Mouse (Mus musculus): Measurements from ENCODE around the gene Btrc. TPM values are rescaled to one million over a fixed set of nuclear protein-coding genes. Genes with fewer than 3 reads are reported as not detected.

The Btrc gene
- polyA plus RNA-seq, 1 experiment from 2014 or later: 58.8 TPM

DNA sequence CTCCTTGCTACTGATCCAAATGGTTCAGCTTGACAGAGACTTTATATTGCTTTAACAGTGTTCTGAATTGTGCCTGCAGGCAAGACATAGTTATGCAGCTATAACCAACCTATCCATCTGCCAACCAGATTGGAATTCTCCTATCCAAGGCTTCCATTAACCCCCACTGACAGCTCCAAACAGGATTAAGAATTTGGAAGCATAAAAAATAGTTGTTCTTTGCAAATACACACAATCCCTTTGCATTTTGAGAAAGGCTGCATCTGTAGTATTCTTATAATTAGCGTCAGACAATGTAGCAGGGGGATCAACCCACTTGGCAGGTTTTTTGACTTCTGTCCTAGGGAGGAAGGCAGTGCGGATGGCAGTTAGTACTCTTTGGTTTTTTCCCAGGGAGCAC lies 83.7 kb downstream of the Btrc start:
- Histone ChIP-seq H3K9ac (ENCODE audit: low read length) (no peak overlapping the region), H3K4me3 (ENCODE audit: low read depth, low read length) (no peak overlapping the region), H3K4me1 (replicated peaks; ENCODE audit: control insufficient read depth, insufficient read depth, low read length) (peaks cover 3% of the 10 kb centered on the region; the same call in 1 of the 2 replicates), H3K9me3 (ENCODE audit: control insufficient read depth, low read length) (no peaks in the 10 kb centered on the region), H3K27ac (ENCODE audit: low read depth, low read length) (no peak overlapping the region), H3K4me2 (ENCODE audit: low read depth, low read length, severe bottlenecking) (no peak overlapping the region), H3K27me3 (ENCODE audit: control insufficient read depth, insufficient read depth, low read length) (no peaks in the 10 kb centered on the region), H3K36me3 (ENCODE audit: control insufficient read depth, insufficient read depth, low read length) (no peaks in the 10 kb centered on the region)
- WGBS: 75% methylated on average over 2 of the region's 2 CpGs
- DNase-seq (ENCODE audit: low spot score) (no peak), ATAC-seq (replicated peaks; ENCODE audit: low FRiP score) (no peak)

DNA sequence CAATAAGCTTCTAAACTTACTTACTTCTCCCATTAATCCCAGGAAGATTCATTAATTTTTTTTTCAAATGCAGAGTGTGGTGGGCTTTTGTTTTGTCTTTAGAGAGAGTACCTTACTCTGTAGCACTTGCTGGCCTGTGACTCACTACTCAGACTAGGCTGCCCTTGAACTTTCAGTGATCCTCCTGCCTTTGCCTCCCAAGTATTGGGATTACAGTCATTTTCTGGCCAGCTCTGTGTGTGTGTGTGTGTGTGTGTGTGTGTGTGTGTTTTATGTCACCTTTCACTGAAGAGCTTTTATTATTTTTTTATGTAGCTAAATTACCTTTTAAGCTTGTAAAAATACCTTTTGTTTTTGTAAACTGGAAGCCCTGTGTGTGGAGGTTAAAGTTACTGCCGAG lies 84.4 kb downstream of the Btrc start:
- Histone ChIP-seq H3K27ac (ENCODE audit: low read depth, low read length) (no peak overlapping the region), H3K4me1 (replicated peaks; ENCODE audit: control insufficient read depth, insufficient read depth, low read length) (peaks cover 3% of the 10 kb centered on the region; the same call in 1 of the 2 replicates), H3K27me3 (ENCODE audit: control insufficient read depth, insufficient read depth, low read length) (no peaks in the 10 kb centered on the region), H3K9me3 (ENCODE audit: control insufficient read depth, low read length) (no peaks in the 10 kb centered on the region), H3K9ac (ENCODE audit: low read length) (no peak overlapping the region), H3K4me3 (ENCODE audit: low read depth, low read length) (no peak overlapping the region), H3K36me3 (ENCODE audit: control insufficient read depth, insufficient read depth, low read length) (no peaks in the 10 kb centered on the region), H3K4me2 (ENCODE audit: low read depth, low read length, severe bottlenecking) (no peak overlapping the region)
- ATAC-seq (replicated peaks; ENCODE audit: low FRiP score) (no peak), DNase-seq (ENCODE audit: low spot score) (no peak)
- 85% methylated on average over 1 of the region's 1 CpGs for WGBS

DNA sequence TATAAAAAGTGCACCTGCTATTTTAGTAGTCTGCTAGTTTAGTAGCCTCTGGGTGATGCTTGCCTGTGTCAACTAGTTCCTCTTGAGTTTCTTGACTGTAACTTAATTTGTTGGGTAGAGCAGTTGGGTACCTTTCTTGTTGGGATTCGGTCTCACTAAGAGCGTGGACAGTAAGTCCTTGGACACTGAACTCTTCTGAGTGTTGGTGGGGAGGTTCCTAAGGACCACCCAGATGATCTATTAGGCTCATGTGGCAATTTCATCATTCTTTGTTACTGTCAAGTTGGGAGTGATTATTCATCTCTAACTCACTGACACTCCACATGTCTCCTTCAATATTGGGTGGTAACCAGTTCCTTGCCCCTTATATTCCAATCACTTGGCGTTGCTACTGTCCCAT lies 90.9 kb downstream of the Btrc start:
- Histone ChIP-seq H3K4me3 (ENCODE audit: low read depth, low read length) (no peak overlapping the region), H3K36me3 (ENCODE audit: control insufficient read depth, insufficient read depth, low read length) (no peaks in the 10 kb centered on the region), H3K4me1 (replicated peaks; ENCODE audit: control insufficient read depth, insufficient read depth, low read length) (peaks cover 6% of the 10 kb centered on the region; the same call in 1 of the 2 replicates), H3K27ac (ENCODE audit: low read depth, low read length) (no peak overlapping the region), H3K9ac (ENCODE audit: low read length) (no peak overlapping the region), H3K4me2 (ENCODE audit: low read depth, low read length, severe bottlenecking) (no peak overlapping the region), H3K9me3 (ENCODE audit: control insufficient read depth, low read length) (no peaks in the 10 kb centered on the region), H3K27me3 (ENCODE audit: control insufficient read depth, insufficient read depth, low read length) (peaks cover 11% of the 10 kb centered on the region)
- no peak for ATAC-seq (replicated peaks; ENCODE audit: low FRiP score)
- DNase-seq (ENCODE audit: low spot score): no peak
- 97% methylated on average over 3 of the region's 3 CpGs for WGBS

DNA sequence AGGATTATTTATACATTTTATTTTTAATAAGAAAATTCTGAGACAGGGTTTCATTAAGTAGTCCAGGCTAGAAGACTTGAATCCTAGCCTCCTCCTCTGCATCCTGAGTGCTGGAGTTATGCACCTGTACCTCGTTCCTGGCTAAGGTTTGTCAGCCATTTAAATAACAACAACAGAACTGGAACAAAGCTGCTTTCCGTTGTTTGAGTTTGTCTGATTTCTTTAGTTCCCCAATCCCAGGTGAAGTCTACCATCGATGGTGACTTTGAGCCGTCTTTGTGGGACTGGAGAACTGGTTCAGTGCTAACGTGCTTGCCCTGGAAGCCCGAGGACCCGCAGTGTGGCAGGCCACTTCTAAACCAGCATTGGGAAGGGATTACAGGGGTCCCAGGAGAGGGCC lies 93.4 kb downstream of the Btrc start:
- 86% methylated on average over 7 of the region's 7 CpGs for WGBS
- Histone ChIP-seq H3K4me3 (ENCODE audit: low read depth, low read length) (no peak overlapping the region), H3K27me3 (ENCODE audit: control insufficient read depth, insufficient read depth, low read length) (peaks cover 18% of the 10 kb centered on the region), H3K36me3 (ENCODE audit: control insufficient read depth, insufficient read depth, low read length) (no peaks in the 10 kb centered on the region), H3K27ac (ENCODE audit: low read depth, low read length) (no peak overlapping the region), H3K9me3 (ENCODE audit: control insufficient read depth, low read length) (no peaks in the 10 kb centered on the region), H3K4me2 (ENCODE audit: low read depth, low read length, severe bottlenecking) (no peak overlapping the region), H3K9ac (ENCODE audit: low read length) (no peak overlapping the region), H3K4me1 (replicated peaks; ENCODE audit: control insufficient read depth, insufficient read depth, low read length) (peaks cover 13% of the 10 kb centered on the region; the same call in 1 of the 2 replicates)
- ATAC-seq (replicated peaks; ENCODE audit: low FRiP score): no peak
- no peak for DNase-seq (ENCODE audit: low spot score)

DNA sequence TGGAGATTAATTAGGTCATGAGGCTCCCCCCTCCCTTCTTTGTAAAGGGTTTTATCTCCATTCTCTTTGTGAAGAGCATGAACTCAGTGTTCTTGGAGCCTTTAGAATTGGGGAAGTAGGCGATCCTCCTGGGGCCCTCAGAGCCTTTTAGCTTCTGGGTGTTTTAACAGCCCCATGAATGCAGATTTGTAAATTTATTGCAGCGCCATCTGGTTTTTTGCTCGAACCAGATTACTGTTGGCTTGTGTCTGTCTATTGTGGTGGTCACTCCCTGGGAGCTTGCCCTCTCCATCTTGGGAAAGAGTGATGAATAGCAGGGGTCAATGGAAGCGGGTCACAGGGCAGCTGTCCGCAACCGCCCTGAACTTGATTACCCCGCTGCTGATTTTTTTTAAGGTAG lies 95.2 kb downstream of the Btrc start:
- DNase-seq (ENCODE audit: low spot score) (no peak), ATAC-seq (replicated peaks; ENCODE audit: low FRiP score) (no peak)
- Histone ChIP-seq H3K4me1 (replicated peaks; ENCODE audit: control insufficient read depth, insufficient read depth, low read length) (peaks cover 13% of the 10 kb centered on the region; the same call in 1 of the 2 replicates), H3K4me2 (ENCODE audit: low read depth, low read length, severe bottlenecking) (no peak overlapping the region), H3K9me3 (ENCODE audit: control insufficient read depth, low read length) (no peaks in the 10 kb centered on the region), H3K27ac (ENCODE audit: low read depth, low read length) (no peak overlapping the region), H3K36me3 (ENCODE audit: control insufficient read depth, insufficient read depth, low read length) (no peaks in the 10 kb centered on the region), H3K27me3 (ENCODE audit: control insufficient read depth, insufficient read depth, low read length) (peaks cover 29% of the 10 kb centered on the region), H3K9ac (ENCODE audit: low read length) (no peak overlapping the region), H3K4me3 (ENCODE audit: low read depth, low read length) (no peak overlapping the region)
- 14% methylated on average over 7 of the region's 7 CpGs for WGBS

DNA sequence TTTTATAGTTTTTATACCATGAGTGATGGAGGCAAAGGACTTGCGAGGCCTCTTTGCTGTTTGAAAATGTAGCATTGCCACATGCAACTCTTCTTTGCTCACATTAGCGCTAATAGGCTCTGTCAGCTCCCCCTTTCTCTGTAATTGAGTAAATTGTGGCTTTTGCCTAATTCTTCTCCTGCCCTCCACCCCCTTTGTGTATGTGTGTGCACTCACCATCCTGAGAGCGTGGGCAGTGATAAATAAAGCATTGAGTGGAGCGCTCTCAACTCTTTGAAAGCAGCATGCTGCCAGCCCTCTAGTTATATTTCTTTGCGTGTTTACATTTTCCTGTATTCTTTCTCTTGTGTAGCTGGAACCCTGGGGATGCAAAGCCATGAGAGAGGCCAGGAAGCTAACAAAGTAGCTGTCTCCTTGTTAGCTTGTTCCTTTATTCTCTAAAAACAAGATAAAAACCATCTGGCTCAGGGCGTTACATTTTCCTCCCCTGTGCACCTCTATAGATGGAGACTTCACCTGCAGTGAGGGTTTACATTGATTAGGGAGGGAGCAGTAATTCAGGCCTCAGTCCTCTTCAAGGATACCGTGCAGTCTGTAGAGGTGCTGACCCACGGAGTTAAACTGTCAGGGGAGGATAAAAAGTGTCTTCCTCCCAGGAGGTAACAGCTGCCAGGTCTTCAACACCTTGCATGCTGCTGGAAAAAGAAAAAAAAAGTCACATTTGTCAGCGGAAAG lies 96.6 kb downstream of the Btrc start:
- ATAC-seq (replicated peaks; ENCODE audit: low FRiP score) (no peak), DNase-seq (ENCODE audit: low spot score) (no peak)
- WGBS: 21% methylated on average over 9 of the region's 9 CpGs
- Histone ChIP-seq H3K36me3 (ENCODE audit: control insufficient read depth, insufficient read depth, low read length) (no peaks in the 10 kb centered on the region), H3K4me1 (replicated peaks; ENCODE audit: control insufficient read depth, insufficient read depth, low read length) (peaks cover 13% of the 10 kb centered on the region; the same call in 1 of the 2 replicates), H3K4me2 (ENCODE audit: low read depth, low read length, severe bottlenecking) (no peak overlapping the region), H3K9ac (ENCODE audit: low read length) (no peak overlapping the region), H3K4me3 (ENCODE audit: low read depth, low read length) (no peak overlapping the region), H3K27me3 (ENCODE audit: control insufficient read depth, insufficient read depth, low read length) (peaks cover 29% of the 10 kb centered on the region), H3K27ac (ENCODE audit: low read depth, low read length) (no peak overlapping the region), H3K9me3 (ENCODE audit: control insufficient read depth, low read length) (no peaks in the 10 kb centered on the region)

DNA sequence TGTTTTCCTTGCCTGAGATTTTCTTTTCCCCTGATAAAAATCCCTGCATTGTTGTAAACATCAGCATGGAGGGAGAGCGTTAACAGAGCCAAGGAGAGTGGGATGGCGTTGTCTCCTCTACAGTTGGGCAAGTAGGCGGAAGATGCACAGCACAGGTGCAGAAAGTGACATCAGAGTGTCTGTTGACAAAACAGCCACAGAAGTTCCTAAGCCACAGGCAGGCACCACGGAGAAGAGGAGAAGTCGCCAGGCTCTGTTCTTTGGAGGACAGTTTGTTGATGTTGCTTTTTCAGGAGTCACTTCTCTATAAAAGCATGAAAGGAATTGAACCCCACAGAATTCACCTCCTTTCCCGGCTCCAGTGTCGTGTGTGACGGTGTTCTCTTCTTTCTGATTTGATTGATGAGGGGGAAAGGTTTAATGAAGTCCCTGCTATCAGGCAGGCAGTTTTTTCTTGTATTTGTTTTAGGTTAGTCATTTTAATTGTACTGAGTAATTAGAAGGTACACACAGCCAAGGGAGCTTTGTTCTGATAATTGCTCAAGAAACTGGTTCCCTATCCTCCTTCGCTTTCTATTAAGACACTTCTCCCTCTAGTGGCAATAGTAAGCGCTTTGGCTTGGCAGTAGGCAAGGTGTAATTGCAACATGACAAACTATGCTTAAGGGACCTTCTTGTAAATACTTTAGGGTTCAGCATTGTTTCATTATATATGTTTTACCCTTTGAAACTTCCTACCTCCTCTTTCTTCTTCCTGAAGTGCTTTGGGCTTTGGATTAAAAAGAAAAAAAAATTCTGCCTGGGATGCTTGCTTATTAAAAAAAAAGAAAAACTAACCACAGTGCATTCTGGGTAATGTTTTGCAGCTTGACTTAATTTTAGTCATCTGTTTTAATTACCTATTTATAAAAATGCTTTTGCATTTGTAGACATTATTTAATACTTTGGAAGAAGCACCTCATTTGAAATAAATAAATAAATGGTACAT lies 97.5 kb downstream of the Btrc start:
- Histone ChIP-seq H3K4me3 (ENCODE audit: low read depth, low read length) (no peak overlapping the region), H3K9ac (ENCODE audit: low read length) (no peak overlapping the region), H3K9me3 (ENCODE audit: control insufficient read depth, low read length) (no peaks in the 10 kb centered on the region), H3K4me2 (ENCODE audit: low read depth, low read length, severe bottlenecking) (no peak overlapping the region), H3K27me3 (ENCODE audit: control insufficient read depth, insufficient read depth, low read length) (peaks cover 28% of the 10 kb centered on the region), H3K4me1 (replicated peaks; ENCODE audit: control insufficient read depth, insufficient read depth, low read length) (peaks cover 13% of the 10 kb centered on the region; the same call in 1 of the 2 replicates), H3K36me3 (ENCODE audit: control insufficient read depth, insufficient read depth, low read length) (no peaks in the 10 kb centered on the region), H3K27ac (ENCODE audit: low read depth, low read length) (no peak overlapping the region)
- ATAC-seq (replicated peaks; ENCODE audit: low FRiP score): no peak
- DNase-seq (ENCODE audit: low spot score): no peak
- 36% methylated on average over 10 of the region's 10 CpGs for WGBS

- no peak overlapping the region for H3K27ac ChIP-seq (ENCODE audit: low read depth, low read length)
- H3K9ac ChIP-seq (ENCODE audit: low read length): no peak overlapping the region
- H3K4me3 ChIP-seq (ENCODE audit: low read depth, low read length): no peak overlapping the region
- no peaks in the 10 kb centered on the region for H3K27me3 ChIP-seq (ENCODE audit: control insufficient read depth, insufficient read depth, low read length)
- ATAC-seq (replicated peaks; ENCODE audit: low FRiP score) (no peak), DNase-seq (ENCODE audit: low spot score) (no peak)
- H3K4me1 ChIP-seq (replicated peaks; ENCODE audit: control insufficient read depth, insufficient read depth, low read length): peaks cover 2% of the 10 kb centered on the region; the same call in 1 of the 2 replicates
- H3K9me3 ChIP-seq (ENCODE audit: control insufficient read depth, low read length): no peaks in the 10 kb centered on the region
- no peak overlapping the region for H3K4me2 ChIP-seq (ENCODE audit: low read depth, low read length, severe bottlenecking)
- H3K36me3 ChIP-seq (ENCODE audit: control insufficient read depth, insufficient read depth, low read length): no peaks in the 10 kb centered on the region
- WGBS: 97% methylated on average over 5 of the region's 5 CpGs
These were observed 106.2 kb downstream of the Btrc start for GRCm38 (mm10) chr19:45469760-45470159.

Data from forebrain, embryonic 11.5 days (tissue).